Mouse (Mus musculus) liver, adult 2 months (tissue): ENCODE measurements at regions not wholly inside any gene's neighbourhood (a gene's known extent, or its start where the extent isn't known, plus 50 kb on each side); places are given as distances from the start of the nearest gene placed in this dataset.

Source experiments
- CTCF ChIP-seq: fragments of 200-500 bp; IDR thresholded peaks from 2 replicates; pipeline ENCODE4 v1.5.1; 2011; ENCODE audit warnings: low read depth, low read length, control low read depth
- POLR2A ChIP-seq: fragments of 200-500 bp; IDR thresholded peaks from 2 replicates; pipeline ENCODE4 v1.6.1; 2011; ENCODE audit warnings: low read length, control low read depth; ENCODE audit not compliant: insufficient read depth; ENCODE audit errors: extremely low read depth

GRCm38 (mm10) chr2:166271373-166272189 lies 116.1 kb upstream of the Sulf2 start:
- no peak for TF ChIP-seq POLR2A
- no peak for TF ChIP-seq CTCF
